Mouse (Mus musculus) heart, postnatal 25 days (tissue): ENCODE data around the gene Lipc. TPM values are rescaled to one million over a fixed set of nuclear protein-coding genes. Genes with fewer than 3 reads are reported as not detected.

Source experiments
- DNase-seq: peaks from one replicate; pipeline ENCODE4 v3.0.0; 2022; ENCODE audit warnings: low spot score
- intact Hi-C: fragments of 180-260 bp; cut with DNase I; formaldehyde crosslinking; loops from one replicate; pipeline ENCODE4 v1.15.1; 2025
- total RNA-seq, 2 experiments: library from RNA; stranded (reverse); gene quantifications; 2 replicates each; pipeline ENCODE4 v1.2.3; 2021

The Lipc gene
- under 1 TPM in 1 of 2 experiments, not detected in 1; 0.31 TPM for total RNA-seq

DNA sequence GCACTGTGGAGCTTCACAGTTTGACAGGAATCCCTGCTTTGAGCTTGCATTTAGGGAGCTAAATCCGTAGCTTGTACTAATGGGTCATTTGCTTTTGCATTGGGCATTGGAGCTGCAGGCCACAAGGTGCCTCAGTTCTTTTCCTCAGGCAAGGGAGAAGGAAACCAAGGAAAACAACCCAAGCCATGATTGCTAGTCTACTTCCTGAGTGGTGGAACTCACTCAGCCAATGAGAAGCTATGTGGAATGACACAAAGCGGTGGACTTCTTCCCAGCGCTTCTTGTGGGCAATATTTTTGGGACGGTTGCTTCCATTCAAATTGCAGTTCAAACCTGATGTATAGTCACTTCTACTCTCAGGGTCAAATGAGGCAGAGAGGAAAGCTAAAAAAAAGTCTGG, at the start of gene Lipc:
Gene Lipc (minus strand): TSS at position 101 of the 400 bp plus-strand sequence.
- DNase-seq: no peak
- intact Hi-C loops: no loop called here

DNA sequence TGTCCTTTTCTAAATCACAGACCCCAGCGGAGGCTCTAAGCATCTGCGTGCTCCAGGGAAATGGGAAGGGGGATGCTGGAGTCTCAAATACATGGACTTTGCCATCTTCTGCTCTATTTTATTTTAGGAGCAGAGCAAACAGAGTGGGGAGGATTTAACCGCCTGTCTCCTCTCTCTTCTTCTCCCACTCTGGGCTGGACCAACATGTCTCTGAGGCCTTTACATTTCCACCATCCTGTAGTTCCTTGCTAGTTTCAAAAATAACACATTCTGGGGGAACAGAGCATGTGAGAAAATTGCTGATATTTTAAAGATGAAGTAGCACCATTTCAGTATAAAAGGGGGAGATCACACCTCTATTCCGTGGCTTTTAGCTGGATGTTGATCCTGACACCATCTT, 47.1 kb upstream of the Lipc start:
- intact Hi-C loops: no loop called here
- no peak for DNase-seq

DNA sequence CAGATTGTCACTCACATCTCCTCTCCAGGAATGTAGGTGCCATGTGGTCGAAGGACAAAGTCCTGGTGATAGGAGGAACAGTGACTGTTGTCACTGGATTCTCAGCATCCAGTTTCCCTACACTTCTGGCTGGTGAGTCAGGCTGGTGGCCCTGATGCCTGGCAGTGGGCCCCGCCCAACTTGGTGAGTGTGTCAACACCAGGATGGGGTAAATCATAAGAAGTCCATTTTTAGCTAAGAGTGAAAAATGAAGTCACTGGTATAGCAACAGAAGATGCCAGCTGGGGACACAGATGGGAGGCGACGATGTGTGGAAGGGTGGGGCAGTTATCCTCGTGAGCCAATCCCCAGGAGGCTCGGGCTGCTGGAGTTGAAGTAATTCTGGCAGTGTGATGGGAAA, 46.7 kb upstream of the Lipc start:
- no peak for DNase-seq
- intact Hi-C loops: no loop called here

DNA sequence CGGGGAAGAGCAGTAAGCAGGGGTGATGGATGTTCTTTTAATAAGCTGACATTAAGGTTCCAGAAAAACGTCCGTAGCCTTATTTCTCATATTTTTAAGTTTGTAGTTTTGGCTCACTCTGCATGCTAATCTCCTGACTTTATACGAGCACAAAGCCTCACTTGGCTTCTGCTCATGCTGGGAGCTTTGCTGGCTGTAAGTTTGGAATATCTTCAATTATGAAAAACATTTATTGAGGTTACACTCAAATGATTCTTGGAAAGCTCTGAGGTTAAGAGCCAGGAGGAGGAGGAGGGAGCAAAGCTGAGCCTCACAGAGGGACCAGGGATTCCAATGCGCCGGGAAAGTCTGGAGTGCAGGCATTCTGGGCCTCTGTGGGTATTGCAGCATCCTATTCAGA, 41.3 kb upstream of the Lipc start:
- intact Hi-C loops: no loop called here
- no peak for DNase-seq

DNA sequence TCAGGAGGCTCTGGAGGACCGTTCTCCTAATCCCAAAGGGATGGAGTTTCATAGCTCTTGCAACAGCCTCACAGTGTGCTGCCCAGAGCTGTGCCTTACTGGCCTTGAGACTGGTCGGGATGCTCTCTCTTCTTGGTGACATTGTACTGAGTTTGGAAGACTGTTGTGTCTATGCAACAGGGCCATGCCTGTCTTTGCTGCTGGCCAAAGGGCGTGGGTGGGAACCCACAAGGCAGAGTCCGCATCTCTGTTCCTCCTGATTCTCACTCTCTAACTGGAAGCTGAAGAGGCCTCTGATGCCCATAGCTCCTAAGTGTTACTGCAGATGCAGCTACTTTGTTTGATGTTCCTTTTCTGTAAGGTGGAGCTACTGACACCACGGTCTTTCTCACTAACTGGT, 39.4 kb upstream of the Lipc start:
- no peak for DNase-seq
- intact Hi-C loops: no loop called here

DNA sequence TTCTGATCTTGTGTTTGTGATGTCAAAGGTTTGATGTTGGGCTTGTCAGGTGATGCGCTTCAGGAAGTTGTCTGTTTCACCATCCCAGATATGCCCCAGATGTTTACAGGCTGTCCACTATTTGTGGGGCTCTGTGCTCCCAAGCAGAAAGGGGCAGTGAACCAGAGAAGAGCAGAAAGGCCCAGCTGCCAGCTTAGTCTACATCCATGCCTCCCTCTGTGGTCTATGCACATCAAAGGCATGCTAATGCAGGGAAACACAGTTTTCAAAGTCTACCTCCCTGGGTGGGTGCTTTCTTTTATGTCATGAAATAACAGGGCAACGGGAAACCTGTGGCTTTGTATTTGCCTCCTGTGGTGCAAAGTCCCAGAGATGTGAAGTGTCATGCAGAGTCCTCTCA, 35.2 kb upstream of the Lipc start:
- no peak for DNase-seq
- intact Hi-C loops: no loop called here

DNA sequence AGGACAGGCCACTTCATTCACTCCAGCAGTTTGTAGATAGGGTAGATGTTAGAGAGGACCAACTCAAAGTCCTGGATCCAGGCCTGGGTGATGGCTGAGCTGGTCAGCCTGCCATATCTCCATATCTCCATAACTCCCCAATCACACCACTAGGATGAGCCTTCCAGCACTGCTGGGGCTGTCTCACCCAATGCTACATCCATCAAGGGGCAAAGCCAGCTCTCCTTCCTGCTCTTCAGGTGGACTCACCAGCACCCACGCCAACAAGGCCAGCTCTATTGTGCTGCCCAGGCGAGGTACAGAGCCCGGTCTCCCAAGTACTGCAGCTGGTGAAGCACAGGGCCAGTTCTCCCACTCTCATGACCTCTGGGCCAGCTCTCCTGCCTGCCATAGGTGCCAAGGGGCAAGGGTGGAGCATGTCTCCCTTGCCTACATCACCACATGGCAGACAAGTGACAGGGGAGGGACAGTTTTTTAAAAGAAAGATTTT, 31.0 kb upstream of the Lipc start:
- DNase-seq: no peak
- intact Hi-C loops: no loop called here

DNA sequence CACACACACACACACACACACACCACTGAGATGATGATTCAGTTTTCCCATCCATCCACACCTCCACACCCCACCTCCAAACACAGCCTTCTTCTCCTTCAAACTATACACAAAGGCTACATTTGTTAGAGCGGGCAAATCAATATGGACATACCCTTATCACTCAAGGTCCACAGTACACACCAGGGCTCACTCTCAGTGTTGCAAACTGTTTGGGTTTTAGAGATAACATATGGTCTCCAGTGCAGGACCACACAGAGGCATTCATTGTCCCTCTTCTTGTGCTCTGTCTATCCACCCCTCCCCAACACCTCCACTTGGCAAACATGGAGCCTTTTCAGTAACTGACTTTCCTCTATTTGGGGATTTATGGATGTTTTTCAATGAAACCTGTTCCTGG, 29.7 kb upstream of the Lipc start:
- no peak for DNase-seq
- intact Hi-C loops: no loop called here

DNA sequence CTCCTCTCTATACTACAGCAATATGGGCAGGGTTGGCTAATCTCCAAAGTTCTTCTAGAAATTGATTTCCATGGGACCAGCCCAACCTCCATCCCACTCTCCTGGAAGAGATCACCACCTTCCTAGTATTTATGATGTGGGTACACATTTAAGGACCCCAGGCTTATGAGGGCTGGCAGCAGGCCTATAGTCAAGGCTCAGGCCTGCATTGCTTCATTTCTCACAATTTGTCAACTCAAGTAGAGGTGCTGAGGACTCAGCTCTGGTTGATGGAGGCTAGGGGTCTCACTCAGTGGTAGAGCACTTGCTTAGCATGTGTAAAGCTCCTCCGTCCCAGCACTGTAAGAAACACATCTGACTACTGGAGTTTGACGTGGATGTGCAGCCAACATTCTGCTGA, 27.6 kb upstream of the Lipc start:
- intact Hi-C loops: no loop called here
- DNase-seq: no peak

DNA sequence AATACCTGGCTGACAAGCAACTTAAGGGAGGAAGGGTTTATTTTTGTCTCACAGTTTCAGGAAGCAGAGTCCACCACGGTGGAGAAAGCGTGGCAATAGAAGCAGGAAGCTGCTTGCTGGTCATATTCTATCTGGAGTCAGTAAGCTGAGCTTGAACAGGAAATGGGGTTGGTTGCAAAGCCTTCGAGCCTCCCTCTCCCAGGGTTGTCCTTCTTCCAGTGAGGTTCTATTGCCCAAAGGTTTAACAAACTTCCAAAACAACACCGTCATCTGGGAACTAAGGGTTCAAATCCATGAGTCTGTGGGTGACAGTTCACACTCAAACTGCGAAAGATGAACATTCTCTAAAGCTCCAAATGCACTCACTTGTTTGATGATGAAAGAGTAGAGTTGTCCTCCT, 27.1 kb upstream of the Lipc start:
- intact Hi-C loops: no loop called here
- DNase-seq: no peak

DNA sequence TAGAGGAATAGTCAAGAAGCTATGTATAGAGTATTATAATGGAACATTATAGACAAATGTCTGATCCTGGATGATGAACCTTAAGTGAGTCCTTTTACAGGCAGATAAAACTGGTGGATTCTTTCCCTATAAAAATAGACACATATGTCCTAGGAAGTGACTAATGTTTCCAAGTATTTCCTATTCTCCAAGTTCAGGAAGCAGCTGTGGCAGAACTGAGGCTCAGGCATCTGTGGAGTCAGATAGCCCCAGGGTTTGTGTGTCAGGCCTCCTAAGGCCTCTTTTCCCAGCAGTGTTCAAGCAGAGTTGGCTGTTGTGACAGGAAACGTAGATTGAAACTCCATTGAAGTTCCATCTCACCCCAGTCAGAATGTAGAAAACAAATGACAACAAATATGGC, 25.4 kb upstream of the Lipc start:
- intact Hi-C loops: no loop called here
- peak; percentile 27 for DNase-seq

DNA sequence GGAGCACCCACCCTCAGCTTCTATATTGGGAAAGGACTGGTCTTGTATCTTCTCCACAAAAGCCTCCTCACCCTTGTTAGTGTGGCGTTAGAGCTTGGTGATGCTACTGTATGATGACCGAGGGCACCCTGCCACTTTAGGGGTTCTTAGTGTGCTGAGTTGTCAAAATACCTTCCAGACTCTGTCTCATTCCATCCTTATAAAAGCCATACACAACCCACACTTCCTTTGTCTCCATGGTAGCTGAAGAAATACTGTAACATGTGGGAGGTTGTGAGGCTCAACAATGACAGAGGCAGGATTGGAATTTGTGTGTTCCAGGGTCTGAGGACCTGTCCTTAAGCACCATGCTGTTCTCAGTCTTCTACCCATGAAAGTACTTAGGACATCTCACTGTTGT, 23.9 kb upstream of the Lipc start:
- DNase-seq: no peak
- intact Hi-C loops: no loop called here

DNA sequence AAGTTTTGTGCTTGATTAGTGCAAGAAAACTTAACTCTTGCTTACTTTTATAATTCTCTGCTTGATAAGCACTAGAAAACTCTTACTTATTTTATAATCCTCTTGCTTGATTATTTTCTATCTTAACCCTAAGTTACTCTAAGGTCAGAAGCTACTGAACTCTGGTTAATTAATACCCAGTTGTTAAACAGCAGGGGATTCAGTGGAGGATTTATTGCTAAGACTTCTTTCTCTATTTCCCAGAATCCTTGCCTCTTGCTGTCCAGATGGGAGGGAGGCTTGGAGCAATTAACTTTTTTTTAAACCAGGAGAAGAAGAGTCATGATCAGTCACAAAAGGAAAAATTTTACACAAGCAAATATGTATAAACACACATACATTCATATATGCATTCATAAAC, 21.3 kb upstream of the Lipc start:
- intact Hi-C loops: loop anchor here (5.0 kb wide), 1 partner anchor 41 kb away; no protein-coding TSS in a partner anchor

DNA sequence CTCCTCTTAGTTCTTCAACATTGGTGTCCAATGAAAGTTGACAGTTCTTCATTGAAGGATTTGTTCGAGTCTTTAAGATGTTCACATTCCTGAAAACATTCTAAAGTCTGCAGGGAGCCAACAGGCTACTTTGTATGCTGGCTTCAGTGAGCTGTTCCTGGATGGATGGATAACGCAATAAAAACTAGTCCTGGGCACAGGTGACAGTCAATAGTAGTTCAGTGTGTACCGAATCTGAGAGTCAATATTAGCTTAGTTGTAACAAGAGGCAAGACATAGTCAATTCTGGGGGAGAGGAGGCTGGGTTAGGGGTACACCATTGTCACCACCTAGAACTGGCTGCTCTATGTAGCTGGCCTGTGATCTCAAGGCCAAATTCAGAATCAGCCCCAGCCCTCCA, 17.2 kb upstream of the Lipc start:
- intact Hi-C loops: loop anchor here (5.0 kb wide), 1 partner anchor 103 kb away; no protein-coding TSS in a partner anchor

More for the DNA sequence above, 21.3 kb upstream of the Lipc start:
- DNase-seq: no peak

DNA sequence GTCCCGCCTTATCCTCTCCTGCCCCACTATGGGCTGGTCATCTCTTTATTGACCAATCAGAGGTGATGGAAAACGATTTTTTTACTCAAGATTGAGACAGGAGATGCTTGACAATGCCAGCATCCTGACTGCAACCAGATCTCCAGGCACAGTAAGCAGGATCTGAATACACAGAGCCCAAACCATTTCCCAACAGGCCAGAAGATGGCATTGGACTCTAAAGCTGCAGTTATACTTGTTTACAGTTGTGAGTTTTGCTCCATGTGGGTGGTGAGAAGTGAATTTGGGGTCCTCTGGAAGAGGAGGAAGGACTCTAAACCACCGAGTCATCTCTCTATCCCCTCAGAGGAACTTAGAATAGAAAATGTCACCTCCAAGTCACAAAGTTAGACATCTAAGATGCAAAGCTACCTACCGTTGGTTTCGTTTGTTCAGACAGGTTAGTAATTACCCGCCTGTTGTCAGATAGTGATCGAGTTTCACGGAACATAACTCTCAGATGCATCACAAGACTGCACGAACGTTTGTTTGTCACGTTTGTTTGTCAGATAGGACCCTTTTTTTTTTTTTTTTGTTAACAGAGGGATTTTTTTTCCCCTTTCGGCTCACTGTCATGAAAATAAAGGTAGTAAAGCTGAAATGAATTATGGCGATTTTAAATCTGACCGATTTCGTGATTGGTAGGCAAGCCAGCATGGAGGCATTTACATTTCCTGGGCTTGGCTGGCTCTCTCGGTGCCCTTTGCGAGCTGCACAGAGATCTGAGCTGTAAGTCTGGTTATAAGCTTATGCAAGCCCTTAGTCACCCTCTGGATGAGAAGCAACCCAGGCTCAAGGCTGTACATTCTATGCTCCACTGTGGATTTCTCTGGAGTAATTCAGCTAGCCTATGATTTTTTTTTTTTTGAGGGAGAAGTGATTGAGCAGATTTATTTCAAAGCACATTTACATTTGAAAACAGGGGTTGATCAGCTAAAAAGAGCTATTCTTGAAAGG, 14.3 kb upstream of the Lipc start:
- intact Hi-C loops: loop anchor here (5.0 kb wide), 1 partner anchor 106 kb away; no protein-coding TSS in a partner anchor
- no peak for DNase-seq

More for the DNA sequence above, 17.2 kb upstream of the Lipc start:
- DNase-seq: no peak

DNA sequence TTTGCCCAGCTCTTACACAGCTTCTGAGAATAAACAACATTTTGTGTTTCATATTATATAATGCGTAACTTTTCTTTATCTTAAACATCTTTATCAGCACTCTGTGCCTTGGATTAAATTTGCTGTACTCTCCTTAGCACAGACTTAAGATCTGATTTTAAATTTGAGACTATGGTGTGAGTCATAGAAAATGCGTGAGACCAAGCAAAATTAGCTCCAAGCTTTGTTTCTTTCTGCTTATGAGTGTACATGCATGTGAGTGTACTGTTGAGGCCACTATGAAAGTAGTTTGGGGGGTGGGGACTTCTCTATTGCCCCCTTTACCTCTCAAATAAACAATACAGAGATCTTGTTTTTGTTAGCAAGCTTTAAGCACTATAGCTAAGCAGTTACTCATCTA, 13.4 kb upstream of the Lipc start:
- no peak for DNase-seq
- intact Hi-C loops: loop anchor here (5.0 kb wide), 1 partner anchor 107 kb away; no protein-coding TSS in a partner anchor

DNA sequence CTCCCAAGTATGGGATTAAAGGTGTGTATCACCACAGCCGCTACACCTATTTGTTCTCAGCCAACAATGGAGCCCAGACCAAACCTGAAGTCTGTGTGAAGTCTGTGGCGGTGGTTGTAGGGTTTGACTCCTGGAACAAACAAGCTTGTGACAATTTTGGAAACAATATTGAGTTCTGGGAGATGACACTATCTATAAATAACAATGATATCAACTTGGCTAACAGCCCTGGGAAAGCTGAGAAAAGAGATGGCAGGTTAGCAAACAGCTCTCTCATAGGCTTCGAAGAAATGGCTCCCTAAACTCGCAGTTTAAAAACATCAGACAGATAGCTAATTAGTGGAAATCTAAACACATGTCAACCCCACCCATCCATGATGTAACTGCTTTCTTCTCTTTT, 13.0 kb upstream of the Lipc start:
- DNase-seq: no peak
- intact Hi-C loops: loop anchor here (5.0 kb wide), 1 partner anchor 107 kb away; no protein-coding TSS in a partner anchor

DNA sequence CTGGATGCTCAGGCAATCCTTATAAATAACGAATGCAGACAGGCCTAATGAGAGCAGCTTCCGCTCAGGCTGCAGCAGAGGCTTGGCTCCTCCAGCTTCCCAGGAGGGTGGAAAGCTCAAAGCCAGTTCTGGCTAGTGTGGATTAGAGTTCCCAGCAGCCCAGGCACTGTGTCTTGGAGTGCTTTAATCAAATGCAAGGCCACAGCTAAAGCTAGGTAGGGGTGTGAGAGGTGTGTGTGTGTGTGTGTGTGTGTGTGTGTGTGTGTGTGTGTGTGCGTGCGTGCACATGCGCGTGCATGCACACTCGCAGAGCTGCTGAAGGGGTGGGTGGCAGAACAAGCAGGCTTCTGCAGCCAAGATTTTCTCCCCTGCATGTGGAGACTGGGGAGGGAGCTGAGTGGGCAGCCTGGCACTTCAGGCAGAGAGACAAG, 11.4 kb upstream of the Lipc start:
- intact Hi-C loops: no loop called here
- no peak for DNase-seq

DNA sequence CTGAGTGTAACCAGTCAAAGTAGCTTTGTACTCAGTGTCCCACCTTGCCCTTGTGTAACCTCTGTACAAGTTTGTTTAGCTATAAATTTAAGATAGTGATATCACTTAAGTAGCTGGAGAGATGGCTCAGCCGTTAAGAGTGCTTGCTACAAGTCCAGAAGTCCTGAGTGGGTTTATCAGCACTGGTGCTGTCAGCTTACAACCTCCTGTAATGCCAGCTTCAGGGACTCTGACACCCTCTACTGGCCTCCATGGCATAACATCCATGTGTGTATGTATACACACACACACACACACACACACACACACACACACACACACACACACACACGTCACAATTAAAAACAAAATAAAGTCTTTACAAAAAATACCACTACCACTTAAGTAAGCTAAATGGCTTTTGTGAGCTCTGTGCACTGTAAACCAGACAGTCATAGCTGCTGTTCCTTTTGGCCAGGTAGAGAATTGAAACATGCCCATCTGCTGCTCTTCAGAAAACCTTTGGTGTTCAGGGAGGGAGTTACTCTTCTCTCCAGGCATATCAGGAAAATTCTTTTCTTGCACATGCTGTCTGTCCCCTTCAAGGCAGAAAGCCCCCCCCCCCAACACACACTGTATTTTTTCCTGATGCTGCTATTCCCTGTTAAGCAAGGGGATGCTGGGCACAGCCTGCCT, 10.9 kb upstream of the Lipc start:
- DNase-seq: no peak
- intact Hi-C loops: no loop called here

DNA sequence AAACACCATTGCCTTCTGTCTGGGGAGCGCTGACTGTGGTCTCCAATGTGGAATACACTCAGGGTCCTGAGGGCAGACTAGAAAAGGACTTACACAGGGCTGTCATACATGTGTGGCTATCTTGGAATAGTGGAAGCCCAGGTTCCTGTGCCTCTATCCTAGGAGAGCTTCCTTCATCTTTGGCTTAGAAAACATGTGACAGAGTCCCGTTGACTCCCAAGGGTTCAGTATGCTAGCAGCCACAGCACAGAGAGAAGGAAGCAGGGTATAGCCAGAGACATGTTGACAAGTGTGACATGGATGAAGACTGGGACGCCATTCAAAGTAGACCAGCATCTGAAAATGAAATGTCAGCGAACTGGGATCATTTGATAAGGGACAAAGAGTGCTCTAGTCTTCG, 8.3 kb upstream of the Lipc start:
- intact Hi-C loops: no loop called here
- no peak for DNase-seq

DNA sequence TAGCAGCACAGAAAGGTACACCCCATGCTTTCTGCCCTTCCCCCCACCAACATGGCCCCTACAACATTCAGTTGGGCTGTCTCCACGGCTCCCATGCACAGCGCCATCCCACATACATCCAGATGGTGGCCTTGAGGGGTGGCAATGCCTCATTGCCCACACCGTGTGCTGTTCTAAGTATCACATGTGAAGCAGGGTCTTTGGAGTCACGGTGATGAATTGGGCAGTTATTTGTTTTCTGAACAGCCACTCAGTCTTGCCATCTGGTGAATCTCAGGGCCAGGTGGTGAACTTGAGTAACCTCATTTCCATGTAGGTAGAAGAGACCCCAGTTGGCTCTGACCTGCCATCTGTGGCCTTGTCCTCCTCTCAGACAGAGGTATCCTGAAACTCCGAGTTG, 7.8 kb upstream of the Lipc start:
- intact Hi-C loops: no loop called here
- DNase-seq: no peak
